9 mouse cellular contexts compared by ENCODE assay signal in genomic region chr8:44800827-44801273, GRCm38 (mm10).
DNase-seq lines count a peak whose midpoint lies in the region; ATAC-seq and TF ChIP-seq lines count a peak whose summit lies in the region.
"Had no signal": no experiment of that assay in that cellular context is flagged by ENCODE, and none has a peak within 500 bp of the region (broad histone marks: within the 10 kb centered on the region; RNA-seq: fewer than 3 reads in every experiment).

No protein-coding gene starts in this region.

- peaks cover 5% of the 10 kb centered on the region; the same call in 1 of the 2 replicates for H3K4me1 ChIP-seq in lung, embryonic 14.5 days (ENCODE audit: insufficient read depth)
- peaks cover 17% of the 10 kb centered on the region for H3K4me1 ChIP-seq in stomach, embryonic 16.5 days (ENCODE audit: control insufficient read depth, insufficient read depth, low read length)
- H3K4me1 ChIP-seq in midbrain, embryonic 11.5 days (ENCODE audit: control insufficient read depth, insufficient read depth, low read length) = no peaks in the 10 kb centered on the region
- H3K4me1 ChIP-seq: embryonic facial prominence, embryonic 15.5 days had no signal

- no peak overlapping the region for H3K9ac ChIP-seq in lung, embryonic 14.5 days
- no peak overlapping the region for H3K9ac ChIP-seq in stomach, embryonic 16.5 days (ENCODE audit: low read length)
- H3K9ac ChIP-seq in midbrain, embryonic 11.5 days (ENCODE audit: low read length) = no peak overlapping the region
- H3K9ac ChIP-seq: embryonic facial prominence, embryonic 15.5 days had no signal

- peak; percentile 80 for DNase-seq in lung, embryonic 14.5 days
- DNase-seq in lung, adult 18-20 months = no peak
- peak; percentile 41 to 48 for DNase-seq in heart, postnatal 10 days
- peak; percentile 75 to 88 for DNase-seq in kidney, postnatal 36 days
- DNase-seq in midbrain, embryonic 11.5 days (ENCODE audit: low spot score, missing footprints) = no peak
- DNase-seq in gastrocnemius, adult 8-10 months (ENCODE audit: low spot score in 2 of 2) = no peak

- no peak for TF ChIP-seq CTCF in lung, embryonic 14.5 days (IDR thresholded peaks at IDR 0.05; ENCODE audit: low read depth)

- H3K9me3 ChIP-seq in lung, embryonic 14.5 days (ENCODE audit: low read depth, low read length) = no peaks in the 10 kb centered on the region
- no peaks in the 10 kb centered on the region for H3K9me3 ChIP-seq in stomach, embryonic 16.5 days (replicated peaks; ENCODE audit: control insufficient read depth, low read length)
- no peaks in the 10 kb centered on the region for H3K9me3 ChIP-seq in midbrain, embryonic 11.5 days (ENCODE audit: control insufficient read depth, low read length)
- H3K9me3 ChIP-seq: embryonic facial prominence, embryonic 15.5 days had no signal

- no peak overlapping the region for H3K4me2 ChIP-seq in lung, embryonic 14.5 days
- peak overlapping the region; percentile 16; the same call in 1 of the 2 replicates for H3K4me2 ChIP-seq in stomach, embryonic 16.5 days (ENCODE audit: low read depth, low read length)
- H3K4me2 ChIP-seq in midbrain, embryonic 11.5 days = no peak overlapping the region
- H3K4me2 ChIP-seq: embryonic facial prominence, embryonic 15.5 days had no signal

- H3K36me3 ChIP-seq in lung, embryonic 14.5 days (ENCODE audit: insufficient read depth) = no peaks in the 10 kb centered on the region
- no peaks in the 10 kb centered on the region for H3K36me3 ChIP-seq in stomach, embryonic 16.5 days (ENCODE audit: control insufficient read depth, insufficient read depth, low read length)
- no peaks in the 10 kb centered on the region for H3K36me3 ChIP-seq in midbrain, embryonic 11.5 days (ENCODE audit: control insufficient read depth, insufficient read depth, low read length)
- H3K36me3 ChIP-seq: embryonic facial prominence, embryonic 15.5 days had no signal

- no peak overlapping the region for H3K4me3 ChIP-seq in lung, embryonic 14.5 days (ENCODE audit: low read depth, low read length)
- no peak overlapping the region for H3K4me3 ChIP-seq in stomach, embryonic 16.5 days (replicated peaks; ENCODE audit: low read length)
- no peak overlapping the region for H3K4me3 ChIP-seq in midbrain, embryonic 11.5 days (ENCODE audit: low read depth, low read length)
- H3K4me3 ChIP-seq: embryonic facial prominence, embryonic 15.5 days had no signal

- H3K27ac ChIP-seq in lung, embryonic 14.5 days (ENCODE audit: low read depth) = peak overlapping the region; percentile 8; the same call in 1 of the 2 replicates
- H3K27ac ChIP-seq in stomach, embryonic 16.5 days (ENCODE audit: low read length) = 0 out of 2 replicates have a peak overlapping the region, but pooled peaks have one; percentile 6
- H3K27ac ChIP-seq in midbrain, embryonic 11.5 days (ENCODE audit: low read depth, low read length) = no peak overlapping the region
- H3K27ac ChIP-seq: embryonic facial prominence, embryonic 15.5 days had no signal

- peak; percentile 66; the same call in 1 of the 2 replicates for ATAC-seq in lung, embryonic 14.5 days (ENCODE audit: insufficient read depth)
- ATAC-seq in stomach, embryonic 16.5 days (ENCODE audit: insufficient read depth, low FRiP score) = peak; percentile 81; the same call in 1 of the 2 replicates
- ATAC-seq in erythroid progenitor cell, adult 5-6 weeks (replicated peaks; ENCODE audit: low FRiP score, poor library complexity, severe bottlenecking) = no peak
- ATAC-seq in midbrain, embryonic 11.5 days (ENCODE audit: low FRiP score) = no peak

- H3K27me3 ChIP-seq in lung, embryonic 14.5 days (ENCODE audit: insufficient read depth, low read length) = no peaks in the 10 kb centered on the region
- H3K27me3 ChIP-seq in stomach, embryonic 16.5 days (ENCODE audit: control insufficient read depth, insufficient read depth, low read length) = no peaks in the 10 kb centered on the region
- no peaks in the 10 kb centered on the region for H3K27me3 ChIP-seq in midbrain, embryonic 11.5 days (ENCODE audit: control insufficient read depth, insufficient read depth, low read length)
- H3K27me3 ChIP-seq: embryonic facial prominence, embryonic 15.5 days had no signal

- 5% methylated on average over 6 of the region's 6 CpGs for WGBS in lung, embryonic 14.5 days
- WGBS in stomach, embryonic 16.5 days = 30% methylated on average over 6 of the region's 6 CpGs
- 71% methylated on average over 6 of the region's 6 CpGs for WGBS in midbrain, embryonic 11.5 days

- intact Hi-C loops in heart, postnatal 10 days (cut with DNase I) = loop anchor here (5.0 to 10.0 kb wide), 2 partner anchors 104 to 194 kb away; no protein-coding TSS in a partner anchor

Comparison
In these comparisons a context has a peak if more than half of its experiments do, and no peak if none do; other contexts are left out.
1. DNase-seq: peak in lung, embryonic 14.5 days (single experiment), heart, postnatal 10 days (2 of 2) and kidney, postnatal 36 days (2 of 2); none in lung, adult 18-20 months (0 of 2), midbrain, embryonic 11.5 days (single experiment) and gastrocnemius, adult 8-10 months (0 of 2).
2. ATAC-seq: peak in lung, embryonic 14.5 days (single experiment) and stomach, embryonic 16.5 days (single experiment); none in erythroid progenitor cell, adult 5-6 weeks (single experiment) and midbrain, embryonic 11.5 days (single experiment).